Mouse (Mus musculus) retina, adult 2 months (tissue): ENCODE data around the gene Aadacl2.

Experiments
- DNase-seq: peaks from one replicate; pipeline ENCODE4 v3.0.0-alpha.2; 2012; ENCODE audit warnings: low read depth, low spot score

Gene Aadacl2

DNA sequence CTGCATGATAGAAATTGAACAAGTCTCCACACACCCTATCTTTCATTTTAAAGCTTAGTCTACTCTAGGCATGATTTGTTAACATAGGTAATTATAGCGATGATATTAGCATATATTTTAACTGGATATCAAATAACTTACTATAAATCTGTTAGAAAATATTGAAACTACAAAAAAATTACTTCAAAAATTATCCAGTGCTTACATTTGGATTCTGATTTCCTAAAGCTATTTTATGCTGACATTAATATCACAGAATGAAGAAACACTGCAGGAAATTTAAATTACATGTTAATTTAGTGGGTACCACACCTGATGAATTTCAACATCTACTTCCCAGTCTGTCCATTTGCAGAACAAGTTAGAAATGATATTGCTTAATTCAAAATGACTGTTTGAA is at the start of gene Aadacl2:
TSS of gene Aadacl2 (plus strand) at position 301 of the 400 bp plus-strand sequence.
- no peak for DNase-seq

DNA sequence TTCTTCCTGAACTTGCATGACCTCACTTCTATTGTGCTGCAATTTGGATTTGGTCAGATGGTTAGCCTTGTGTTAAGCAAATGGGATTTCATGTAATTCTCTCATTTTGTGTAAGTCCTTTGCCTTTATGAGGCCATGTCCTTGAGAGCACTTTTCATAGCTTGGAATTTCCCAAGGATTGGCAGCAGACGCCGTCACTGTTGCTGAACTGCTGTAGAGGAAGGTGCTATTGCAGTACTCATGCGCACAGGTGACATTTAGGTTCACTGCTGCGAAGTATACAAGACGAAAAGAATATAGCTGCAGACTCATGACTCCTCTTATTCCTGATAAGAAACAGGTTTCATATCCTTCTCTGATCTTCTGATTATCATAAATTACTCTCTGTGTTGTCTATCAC is 35.7 kb upstream of the Aadacl2 start:
- no peak for DNase-seq

DNA sequence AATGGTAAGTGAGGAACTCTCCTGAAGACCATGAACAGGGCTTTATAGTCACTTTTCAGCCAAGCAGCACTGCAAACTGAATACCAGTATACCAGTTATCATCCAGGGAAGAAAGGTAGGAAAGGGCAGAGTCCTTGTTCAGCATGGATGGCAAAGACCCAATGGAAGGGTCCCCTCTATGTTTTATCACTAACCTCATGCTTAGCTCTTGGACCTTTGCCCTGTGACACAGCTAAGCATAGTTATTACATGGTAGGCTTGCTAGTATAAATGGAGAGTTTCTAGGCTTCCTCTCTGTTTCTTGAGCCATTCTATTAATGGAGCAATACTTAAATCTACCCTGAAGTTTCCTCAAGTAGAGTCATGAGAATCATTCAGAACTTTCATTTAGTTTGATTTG is 32.0 kb upstream of the Aadacl2 start:
- DNase-seq: no peak

DNA sequence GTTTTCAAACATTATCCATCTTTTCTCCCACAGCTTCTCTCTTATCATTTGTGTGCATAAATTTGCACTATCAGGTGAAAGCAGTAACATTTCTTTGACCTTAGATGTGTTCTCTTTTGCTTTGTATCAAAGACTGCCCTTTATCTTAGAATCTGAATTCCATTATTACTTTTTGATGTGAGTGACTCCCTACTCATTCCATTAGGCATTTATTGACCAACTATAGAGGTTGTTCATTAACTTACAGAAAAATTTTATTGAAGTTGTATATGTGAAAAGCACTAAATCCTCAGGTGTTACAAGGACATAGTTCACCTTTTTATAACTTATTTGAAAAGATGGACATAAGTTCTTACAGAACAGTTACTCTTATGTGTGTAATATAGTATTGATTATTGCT is 2.9 kb upstream of the Aadacl2 start:
- no peak for DNase-seq

DNA sequence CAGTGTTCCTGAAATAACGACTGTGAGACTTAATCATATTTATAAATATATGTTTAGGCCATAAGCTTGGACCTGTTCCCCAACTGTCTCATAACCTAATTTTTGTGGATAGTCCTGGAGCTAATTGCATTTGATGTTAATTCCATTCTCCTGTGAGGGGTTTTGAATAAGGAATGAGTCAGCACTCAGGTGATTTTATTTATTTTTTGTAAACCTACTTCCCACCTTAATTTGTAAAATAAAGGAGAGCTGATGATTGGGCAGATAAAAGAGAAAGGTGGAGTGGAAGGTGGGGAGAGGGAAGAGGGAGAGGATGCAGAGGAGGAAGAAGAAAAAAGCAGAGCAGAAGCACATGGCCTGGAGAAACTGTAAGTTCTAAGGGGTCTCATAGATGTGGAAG is 18.9 kb downstream of the Aadacl2 start, which contains the start of gene Aadac:
TSS of gene Aadac (plus strand) at position 301 of the 400 bp plus-strand sequence.
- DNase-seq: no peak

DNA sequence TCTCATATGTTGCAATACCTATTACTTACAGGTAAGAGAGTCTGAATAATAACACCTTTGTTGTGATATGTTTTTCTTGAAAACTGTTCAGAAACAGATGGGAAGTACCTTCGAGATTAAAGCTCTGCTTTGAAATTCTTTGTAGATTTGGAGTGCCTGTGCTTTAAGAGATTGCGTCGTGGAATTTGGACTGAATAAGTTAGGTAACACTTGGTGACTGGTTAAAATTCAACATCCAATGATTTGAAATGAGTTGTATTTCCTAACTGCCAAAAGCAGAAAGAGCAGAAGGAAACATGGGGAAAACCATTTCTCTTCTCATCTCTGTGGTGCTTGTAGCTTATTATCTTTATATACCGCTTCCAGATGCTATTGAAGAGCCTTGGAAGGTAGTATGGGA is 25.0 kb downstream of the Aadacl2 start:
- no peak for DNase-seq

DNA sequence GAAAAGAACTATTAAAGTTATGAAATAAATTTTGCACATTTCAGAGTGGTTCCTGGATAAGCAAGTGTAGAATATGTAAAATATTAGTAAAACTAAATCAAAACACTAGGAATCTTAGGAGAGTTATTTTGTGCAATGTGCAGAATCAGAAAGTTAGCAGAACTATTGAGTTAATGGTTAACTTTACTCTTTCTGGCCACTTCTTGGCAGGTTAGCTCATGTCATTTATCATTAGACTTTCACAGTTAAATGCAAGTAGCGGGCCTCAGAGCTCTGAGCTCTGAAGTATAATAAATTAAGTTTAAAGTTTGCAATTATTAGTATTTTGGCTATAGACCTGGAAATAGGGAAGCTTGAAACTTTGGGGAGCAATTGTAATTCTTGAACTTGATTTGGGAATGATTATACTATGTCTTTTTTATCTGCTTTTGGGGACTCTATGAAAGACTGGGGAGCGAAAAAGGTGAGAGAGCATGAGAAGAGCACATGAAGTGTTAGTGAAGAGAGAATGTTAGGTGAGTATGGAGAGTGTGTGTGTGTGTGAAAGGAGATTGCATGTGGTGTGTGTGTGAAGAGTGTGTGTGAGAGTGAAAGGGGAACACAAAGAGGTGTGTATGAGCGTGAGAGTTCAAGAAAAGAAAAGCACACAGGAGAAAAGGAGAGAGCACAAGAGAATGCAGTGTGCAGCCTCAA is 39.8 kb downstream of the Aadacl2 start:
- DNase-seq: no peak

DNA sequence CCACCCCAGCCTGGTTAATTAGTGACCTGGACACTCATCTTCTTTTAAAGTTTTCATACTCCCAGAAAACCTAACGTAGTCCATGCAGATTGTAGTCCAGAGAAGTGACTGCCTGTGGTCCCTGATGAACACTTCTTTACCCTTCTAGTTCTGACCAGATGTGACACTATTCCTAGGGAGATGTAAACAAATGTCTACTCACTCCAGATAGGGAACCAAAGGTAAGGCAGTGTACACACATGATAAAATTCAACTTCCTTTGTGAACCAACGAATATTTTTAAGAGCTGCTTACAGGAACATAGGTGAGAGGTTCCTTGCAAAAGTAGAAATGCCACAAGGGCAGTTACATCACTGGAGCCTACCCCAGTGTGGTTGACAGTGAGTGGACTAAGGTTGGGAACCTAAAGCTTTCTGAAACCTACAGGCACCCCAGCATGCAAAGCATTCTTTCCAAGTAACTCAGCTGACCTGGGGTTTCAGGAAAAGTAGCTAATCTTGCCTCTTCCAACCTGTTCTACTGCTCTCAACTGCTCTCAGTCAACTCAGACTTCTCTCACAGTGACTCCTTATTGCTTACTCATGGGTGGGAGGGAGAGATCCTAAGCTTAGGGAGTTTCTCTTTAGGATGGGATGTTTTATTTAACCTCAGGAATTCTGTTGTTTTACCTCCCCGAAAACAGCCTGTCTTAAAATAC is 46.8 kb downstream of the Aadacl2 start:
- DNase-seq: no peak

DNA sequence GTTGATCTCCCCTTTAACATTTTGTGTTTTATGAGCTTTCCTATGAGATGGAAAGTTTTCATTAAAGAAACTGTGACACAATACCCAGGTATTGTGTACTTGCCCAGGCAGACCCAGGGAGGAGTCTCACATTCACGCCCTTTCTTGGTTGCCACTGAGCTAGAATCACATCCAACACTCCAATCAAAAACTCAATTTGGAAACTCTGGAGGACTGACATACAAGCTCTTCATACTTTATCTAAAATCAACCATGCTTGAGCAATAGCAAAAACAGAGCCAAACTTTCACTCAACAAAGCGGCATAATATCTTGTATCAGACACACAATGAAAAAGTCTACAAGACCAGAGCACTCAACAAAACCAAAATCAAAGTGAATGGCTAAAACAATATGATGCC is 47.4 kb downstream of the Aadacl2 start:
- no peak for DNase-seq

DNA sequence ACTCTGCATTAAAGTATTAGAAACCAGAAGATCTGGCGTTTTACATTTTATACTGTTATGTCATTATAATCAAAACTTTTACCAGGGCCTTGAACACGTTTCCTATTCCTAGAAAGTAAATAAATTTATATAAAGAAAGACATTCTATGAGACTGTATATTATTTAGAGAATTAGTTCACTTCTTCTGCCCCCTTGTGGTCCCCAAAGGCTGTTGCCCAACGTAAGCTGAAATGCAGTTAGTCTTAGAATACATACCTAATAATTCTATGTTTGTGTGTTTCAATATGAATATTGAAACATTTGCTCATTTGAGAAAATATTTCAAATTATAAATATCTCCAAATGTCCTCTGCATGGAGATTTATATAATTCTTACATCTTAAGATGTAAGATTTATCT is 49.9 kb downstream of the Aadacl2 start:
- DNase-seq: no peak

DNA sequence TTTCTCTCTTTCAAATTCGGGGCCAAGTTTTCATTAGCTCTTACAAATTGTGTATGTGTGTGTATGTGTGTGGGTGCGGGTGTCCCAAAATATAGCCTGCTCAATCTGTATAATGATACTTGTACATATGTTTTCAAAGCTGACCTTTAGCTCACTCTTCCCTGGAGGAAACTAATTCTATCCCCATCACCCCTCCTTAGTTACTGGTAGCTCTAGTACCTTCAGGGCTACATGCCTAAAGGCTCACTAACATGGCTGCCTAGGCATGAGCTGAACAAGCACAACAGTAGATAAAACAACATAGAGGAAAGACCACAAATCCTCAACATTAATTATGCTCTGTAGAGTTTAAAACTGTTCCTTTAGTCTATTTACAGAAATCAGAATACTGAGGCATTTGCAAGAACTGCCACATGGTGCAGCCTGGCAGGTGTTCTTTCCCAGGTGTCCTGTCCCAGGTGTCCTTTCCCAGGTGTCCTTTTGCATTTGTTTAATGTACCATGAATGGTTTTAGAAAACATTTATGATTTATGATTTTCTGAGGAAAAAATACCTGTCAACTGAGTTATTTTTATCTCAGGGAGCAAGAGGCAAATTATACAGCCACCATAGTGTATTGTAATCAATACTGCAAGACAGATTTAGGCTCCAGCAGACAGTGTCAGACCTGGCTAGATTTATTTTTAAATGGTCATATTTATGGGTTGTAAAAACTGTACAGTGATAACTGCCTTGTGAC is 50.7 kb downstream of the Aadacl2 start:
- DNase-seq: no peak

DNA sequence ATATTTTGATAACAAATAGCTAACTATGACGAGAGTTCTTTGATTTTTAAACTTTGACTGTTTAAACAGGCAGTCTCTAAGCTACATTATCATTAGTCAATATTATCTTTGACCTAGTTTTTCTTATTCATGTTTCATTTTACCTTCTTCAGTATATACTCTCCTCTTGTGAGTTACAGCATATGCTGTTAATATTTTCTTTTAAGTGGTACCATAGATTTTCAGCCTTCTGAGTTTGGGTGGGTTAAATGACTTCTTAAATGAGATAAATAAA is 51.2 kb downstream of the Aadacl2 start:
- no peak for DNase-seq
